Mouse (Mus musculus) megakaryocyte progenitor cell, adult 5-6 weeks (primary cell): ENCODE measurements around the gene Nfu1. TPM values are rescaled to one million over a fixed set of nuclear protein-coding genes. Genes with fewer than 3 reads are reported as not detected.

Experiments
- ATAC-seq: replicated peaks from 2 replicates; pipeline ENCODE4 v1.8.0; 2016; ENCODE audit warnings: mild to moderate bottlenecking, moderate TSS enrichment, inconsistent platforms; ENCODE audit not compliant: poor library complexity
- total RNA-seq, 2 experiments: library from RNA; stranded (forward) in 1 of 2; stranded (reverse) in 1 of 2; fragments of 157-497, 149-512 nt in 1 of 2; fragments of 200-1000 nt in 1 of 2; gene quantifications; 2 replicates each; pipeline versions ENCODE4 v1.2.3 to v1.2.4; 2015 to 2017

Nfu1 gene
- total RNA-seq, 2 experiments from 2014 or later = 86.0 to 104 TPM

DNA sequence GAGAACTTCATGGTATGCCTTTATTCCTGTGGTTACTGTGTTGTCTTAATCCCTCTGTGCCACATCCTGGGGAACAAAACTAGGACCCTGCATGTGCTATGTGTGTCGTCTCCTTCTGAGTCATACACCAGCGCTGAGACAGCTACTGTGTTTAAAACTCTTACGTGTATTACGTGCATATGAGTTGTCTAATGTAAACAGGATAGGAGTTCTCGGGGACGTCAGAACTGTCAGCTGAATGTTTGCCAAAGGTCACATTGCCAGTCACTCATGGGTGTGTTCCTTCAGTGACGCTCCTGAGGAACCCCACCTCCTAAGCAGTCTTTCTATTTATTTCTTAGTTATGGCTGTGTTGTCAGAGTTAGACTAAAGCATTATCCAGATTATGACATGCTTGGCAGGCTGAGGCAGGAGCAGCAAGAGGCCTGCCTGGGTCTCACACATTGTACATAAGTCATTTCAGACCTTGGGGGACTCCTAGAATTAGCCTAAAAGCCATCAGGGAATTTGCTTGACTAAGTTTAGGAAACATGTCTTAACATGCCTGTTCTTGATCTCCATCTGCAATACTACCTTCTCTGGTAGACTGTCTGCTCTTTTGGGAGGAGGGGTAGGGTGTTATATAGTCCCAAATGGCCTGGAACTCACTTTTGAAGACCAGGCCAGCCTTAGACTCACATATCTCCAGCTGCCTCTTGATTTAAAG is 60.3 kb downstream of the Nfu1 start:
- no peak for ATAC-seq

DNA sequence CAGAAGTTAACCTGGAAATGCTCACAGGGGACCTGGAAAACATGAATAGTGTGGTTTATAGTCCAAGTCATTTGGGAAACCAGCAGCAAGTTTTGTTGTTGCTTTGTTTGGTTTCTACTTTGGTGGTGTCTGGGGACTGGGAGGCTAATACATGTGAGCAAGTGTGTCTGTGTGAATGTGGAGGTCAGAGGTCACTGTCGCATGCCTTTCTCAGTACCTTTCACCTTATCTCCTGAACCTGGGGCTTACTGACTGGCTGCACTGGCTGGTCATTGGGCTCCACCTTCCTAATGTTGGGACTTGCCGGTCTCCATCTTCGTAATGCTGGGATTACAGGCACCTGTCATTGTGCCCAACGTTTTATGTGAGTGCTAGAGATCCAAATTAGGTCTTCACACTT is 61.6 kb downstream of the Nfu1 start:
- no peak for ATAC-seq

- no peak for ATAC-seq
Measured at GRCm38 (mm10) chr6:87072759-87073158, 63.7 kb downstream of the Nfu1 start.

DNA sequence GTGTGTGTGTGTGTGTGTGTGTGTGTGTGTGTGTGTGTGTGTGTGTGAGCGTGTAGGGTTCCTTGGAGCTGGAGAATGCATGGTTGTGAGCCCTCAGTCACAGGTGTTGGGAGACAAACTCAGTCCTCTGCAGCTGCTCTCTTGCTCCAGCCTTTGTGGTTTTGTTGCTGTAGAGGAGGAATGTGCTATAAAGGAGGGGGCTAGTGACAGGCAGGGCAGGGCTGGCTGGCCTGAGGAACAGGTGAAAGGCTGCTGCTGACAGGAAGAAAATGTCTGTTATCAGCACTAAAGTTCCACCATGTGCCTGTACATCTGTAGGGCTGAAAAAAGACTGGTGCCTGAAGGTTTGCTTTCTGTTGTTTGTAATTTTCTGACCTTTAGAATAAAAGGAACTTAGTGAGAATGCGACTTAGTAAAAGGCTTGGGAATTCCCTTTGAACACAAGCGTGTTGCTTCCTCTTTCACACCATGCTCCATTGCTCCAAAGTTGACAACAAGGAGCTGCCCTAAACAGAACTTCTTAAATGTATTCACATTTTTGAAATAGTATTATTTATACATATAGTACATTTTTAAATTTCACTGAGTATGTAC is 66.2 kb downstream of the Nfu1 start:
- peak; percentile 82 for ATAC-seq

Other genes with a start within 250 kb of the Nfu1 start
- 14.6 and 18.4 TPM in 2 replicates for gene Anxa4, start 215.7 kb upstream of the Nfu1 start, total RNA-seq (2015)
- 15.3 and 21.2 TPM in 2 replicates for gene Anxa4, start 215.7 kb upstream of the Nfu1 start, total RNA-seq (2017)
- 30.1 and 30.6 TPM in 2 replicates for gene Aak1, start 159.7 kb upstream of the Nfu1 start, total RNA-seq (2015)
- gene Aak1, start 159.7 kb upstream of the Nfu1 start, total RNA-seq (2017) = 6.0 and 11.0 TPM in 2 replicates
- gene Gfpt1, start 33.6 kb downstream of the Nfu1 start, total RNA-seq (2015) = 22.2 and 26.3 TPM in 2 replicates
- gene Gfpt1, start 33.6 kb downstream of the Nfu1 start, total RNA-seq (2017) = 15.0 and 21.9 TPM in 2 replicates
- 0.85 TPM in 1 of 2 replicates, not detected in the other for gene D6Ertd527e, start 95.5 kb downstream of the Nfu1 start, total RNA-seq (2015)
- gene D6Ertd527e, start 95.5 kb downstream of the Nfu1 start, total RNA-seq (2017) = 0.14 TPM in 1 of 2 replicates, not detected in the other